Mouse (Mus musculus) natural killer cell, adult 2 months (primary cell): ENCODE measurements around the gene H2al2a.
"Not testable (repeated sequence)": the region's sequence is repeated elsewhere in the genome, so short reads cannot be mapped to it uniquely, and the experiment has no call there.

Source experiments
- DNase-seq, 2 experiments: peaks; one replicate each; pipeline ENCODE4 v3.0.0; 2022; ENCODE audit warnings: low spot score in 2 of 2

Gene H2al2a

GRCm38 (mm10) chr2:18028140-18029021 is 31.6 kb upstream of the H2al2a start:
- peak in 1 of 2 experiments; percentile 41 for DNase-seq

GRCm38 (mm10) chr2:18027448-18028139 is 30.8 kb upstream of the H2al2a start:
- peak; percentile 82 to 88 for DNase-seq

- DNase-seq: peak; percentile 33 to 37
Observed at GRCm38 (mm10) chr2:18026116-18026947, 29.6 kb upstream of the H2al2a start.

GRCm38 (mm10) chr2:18025781-18026115 is 29.0 kb upstream of the H2al2a start:
- DNase-seq: no peak

GRCm38 (mm10) chr2:18025116-18025515 is 28.4 kb upstream of the H2al2a start:
- DNase-seq: no peak

- no peak for DNase-seq
Observed at GRCm38 (mm10) chr2:18022886-18023285, 26.1 kb upstream of the H2al2a start.

- no peak for DNase-seq
Observed at GRCm38 (mm10) chr2:18019122-18019521, 22.4 kb upstream of the H2al2a start.

- no peak for DNase-seq
Observed at GRCm38 (mm10) chr2:18017321-18017720, 20.6 kb upstream of the H2al2a start.

- DNase-seq: no peak
Observed at GRCm38 (mm10) chr2:18016639-18017038, 19.9 kb upstream of the H2al2a start.

- DNase-seq: no peak
Observed at GRCm38 (mm10) chr2:18015581-18015980, 18.8 kb upstream of the H2al2a start.

GRCm38 (mm10) chr2:18012866-18013265 is 16.1 kb upstream of the H2al2a start:
- no peak for DNase-seq

GRCm38 (mm10) chr2:18011226-18011625 is 14.5 kb upstream of the H2al2a start:
- no peak for DNase-seq

GRCm38 (mm10) chr2:18005137-18005536 is 8.4 kb upstream of the H2al2a start:
- no peak for DNase-seq

GRCm38 (mm10) chr2:18004286-18004685 is 7.5 kb upstream of the H2al2a start:
- DNase-seq: no peak

- no peak for DNase-seq
Observed at GRCm38 (mm10) chr2:18002306-18002705, 5.5 kb upstream of the H2al2a start.

GRCm38 (mm10) chr2:17989562-17989961 is 7.2 kb downstream of the H2al2a start:
- no peak for DNase-seq

- DNase-seq: no peak
Observed at GRCm38 (mm10) chr2:17989115-17989514, 7.6 kb downstream of the H2al2a start.

- no peak for DNase-seq
Observed at GRCm38 (mm10) chr2:17986694-17987093, 10.1 kb downstream of the H2al2a start.

- DNase-seq: no peak
Observed at GRCm38 (mm10) chr2:17984774-17985173, 12.0 kb downstream of the H2al2a start.

- no peak for DNase-seq
Observed at GRCm38 (mm10) chr2:17982747-17983146, 14.0 kb downstream of the H2al2a start.

- no peak for DNase-seq
Observed at GRCm38 (mm10) chr2:17978706-17979105, 18.1 kb downstream of the H2al2a start.

GRCm38 (mm10) chr2:17978251-17978650 is 18.5 kb downstream of the H2al2a start:
- DNase-seq: not testable (repeated sequence)
